Mouse (Mus musculus): ENCODE measurements around the gene Eefsec.

The Eefsec gene

GRCm38 (mm10) chr6:88416130-88416758 is 30.1 kb downstream of the Eefsec start:
- no peak for DNase-seq (ENCODE audit: low spot score)

- DNase-seq (ENCODE audit: low spot score), result no peak
These were observed 33.7 kb downstream of the Eefsec start for GRCm38 (mm10) chr6:88412604-88413003.

- no peak for DNase-seq (ENCODE audit: low spot score)
These were observed 36.8 kb downstream of the Eefsec start for GRCm38 (mm10) chr6:88409492-88409891.

- DNase-seq (ENCODE audit: low spot score), result no peak
These were observed 45.9 kb downstream of the Eefsec start for GRCm38 (mm10) chr6:88400451-88400850.

GRCm38 (mm10) chr6:88397985-88398384 is 48.4 kb downstream of the Eefsec start:
- DNase-seq (ENCODE audit: low spot score), result no peak

GRCm38 (mm10) chr6:88388946-88389345 is 57.4 kb downstream of the Eefsec start:
- peak; percentile 11 for DNase-seq (ENCODE audit: low spot score)

- DNase-seq (ENCODE audit: low spot score), result no peak
These were observed 58.3 kb downstream of the Eefsec start for GRCm38 (mm10) chr6:88387836-88388724.

- DNase-seq (ENCODE audit: low spot score), result no peak
These were observed 61.8 kb downstream of the Eefsec start for GRCm38 (mm10) chr6:88384420-88385053.

GRCm38 (mm10) chr6:88383734-88384133 is 62.6 kb downstream of the Eefsec start:
- no peak for DNase-seq (ENCODE audit: low spot score)

GRCm38 (mm10) chr6:88379756-88380155 is 66.6 kb downstream of the Eefsec start:
- no peak for DNase-seq (ENCODE audit: low spot score)

GRCm38 (mm10) chr6:88378829-88379228 is 67.5 kb downstream of the Eefsec start:
- DNase-seq (ENCODE audit: low spot score), result no peak

- no peak for DNase-seq (ENCODE audit: low spot score)
These were observed 72.1 kb downstream of the Eefsec start for GRCm38 (mm10) chr6:88374247-88374646.

- peak; percentile 45 for DNase-seq (ENCODE audit: low spot score)
These were observed 76.3 kb downstream of the Eefsec start for GRCm38 (mm10) chr6:88369851-88370635.

GRCm38 (mm10) chr6:88363475-88364012 is 82.8 kb downstream of the Eefsec start:
- DNase-seq (ENCODE audit: low spot score), result no peak

- no peak for DNase-seq (ENCODE audit: low spot score)
These were observed 85.2 kb downstream of the Eefsec start for GRCm38 (mm10) chr6:88361096-88361495.

GRCm38 (mm10) chr6:88358210-88358609 is 88.1 kb downstream of the Eefsec start:
- DNase-seq (ENCODE audit: low spot score), result no peak

- no peak for DNase-seq (ENCODE audit: low spot score)
These were observed 90.5 kb downstream of the Eefsec start for GRCm38 (mm10) chr6:88355866-88356265.

- DNase-seq (ENCODE audit: low spot score), result no peak
These were observed 93.8 kb downstream of the Eefsec start for GRCm38 (mm10) chr6:88352541-88352940.

- no peak for DNase-seq (ENCODE audit: low spot score)
These were observed 99.6 kb downstream of the Eefsec start for GRCm38 (mm10) chr6:88346776-88347175.

GRCm38 (mm10) chr6:88345311-88345710 is 101.0 kb downstream of the Eefsec start:
- DNase-seq (ENCODE audit: low spot score), result no peak
